Mouse (Mus musculus): ENCODE data around the gene Xpnpep3. TPM values are rescaled to one million over a fixed set of nuclear protein-coding genes. Genes with fewer than 3 reads are reported as not detected.
A peak's percentile ranks its signal among the peaks of the same experiment; 100 is the strongest.
"Not testable (repeated sequence)": the region's sequence is repeated elsewhere in the genome, so short reads cannot be mapped to it uniquely, and the experiment has no call there.

Gene Xpnpep3
- total RNA-seq, 2 experiments from 2014 or later = 13.3 TPM

DNA sequence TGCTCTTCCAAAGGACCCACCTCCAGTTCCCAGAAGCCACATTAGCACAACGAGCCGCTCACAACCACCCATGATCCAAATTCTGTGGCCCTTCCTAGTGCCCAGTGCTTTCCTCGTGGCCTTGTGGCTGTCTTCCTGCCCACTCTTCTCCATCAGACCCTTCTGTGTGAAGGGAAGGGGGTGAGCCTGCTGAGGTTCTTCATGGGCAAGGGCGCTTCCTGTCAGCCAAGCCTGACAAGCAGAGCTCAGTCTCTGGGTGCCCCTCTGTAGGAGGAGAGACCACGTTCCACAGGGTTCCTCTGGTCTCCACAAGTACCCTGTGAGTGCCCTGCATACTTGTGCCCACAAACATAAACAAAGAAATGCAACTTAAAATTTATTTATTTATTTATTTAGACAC is 72.3 kb downstream of the Xpnpep3 start:
- intact Hi-C loops (cut with DNase I) = no loop called here

DNA sequence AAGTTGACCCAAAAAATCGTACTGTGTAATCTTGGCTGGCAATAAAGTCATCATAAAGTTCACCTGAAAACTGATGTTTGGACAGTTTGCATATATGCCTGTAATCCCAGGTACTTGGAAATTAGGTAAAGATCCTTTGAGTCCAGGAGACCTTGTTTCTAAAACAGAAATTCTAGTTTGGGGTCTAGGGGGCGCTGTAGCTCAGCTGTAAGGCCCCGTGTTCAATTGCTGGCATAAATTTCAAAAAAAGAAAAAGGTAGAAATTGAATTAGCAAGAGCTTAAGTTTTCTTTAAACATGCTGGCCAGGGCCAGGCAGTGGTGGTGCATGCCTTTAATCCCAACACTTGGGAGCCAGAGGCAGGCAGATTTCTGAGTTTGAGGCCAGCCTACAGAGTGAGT is 75.7 kb downstream of the Xpnpep3 start:
- peak; percentile 22 to 32 for DNase-seq
- intact Hi-C loops (cut with DNase I) = no loop called here

More for the DNA sequence above, 72.3 kb downstream of the Xpnpep3 start:
- no peak for DNase-seq

DNA sequence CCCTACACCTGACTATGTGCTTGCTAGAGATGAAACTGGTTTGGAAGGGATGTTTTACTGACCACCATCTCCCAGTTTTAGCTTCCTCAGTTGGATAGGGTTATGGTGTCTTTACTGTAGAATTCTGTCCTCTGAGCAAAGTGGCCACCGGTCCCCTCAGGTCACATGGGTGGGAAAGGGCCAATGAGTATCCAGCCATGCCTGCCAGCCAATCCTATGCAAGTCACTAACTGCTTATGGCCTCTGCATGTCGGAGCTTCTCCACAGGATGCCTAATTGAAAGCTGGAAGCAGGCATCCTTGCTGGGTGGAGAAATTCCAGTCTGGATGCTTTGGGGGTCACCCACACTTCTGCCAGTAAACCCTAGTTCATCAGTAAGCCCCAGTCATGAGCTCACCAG is 76.7 kb downstream of the Xpnpep3 start:
- intact Hi-C loops (cut with DNase I) = no loop called here
- DNase-seq = no peak

DNA sequence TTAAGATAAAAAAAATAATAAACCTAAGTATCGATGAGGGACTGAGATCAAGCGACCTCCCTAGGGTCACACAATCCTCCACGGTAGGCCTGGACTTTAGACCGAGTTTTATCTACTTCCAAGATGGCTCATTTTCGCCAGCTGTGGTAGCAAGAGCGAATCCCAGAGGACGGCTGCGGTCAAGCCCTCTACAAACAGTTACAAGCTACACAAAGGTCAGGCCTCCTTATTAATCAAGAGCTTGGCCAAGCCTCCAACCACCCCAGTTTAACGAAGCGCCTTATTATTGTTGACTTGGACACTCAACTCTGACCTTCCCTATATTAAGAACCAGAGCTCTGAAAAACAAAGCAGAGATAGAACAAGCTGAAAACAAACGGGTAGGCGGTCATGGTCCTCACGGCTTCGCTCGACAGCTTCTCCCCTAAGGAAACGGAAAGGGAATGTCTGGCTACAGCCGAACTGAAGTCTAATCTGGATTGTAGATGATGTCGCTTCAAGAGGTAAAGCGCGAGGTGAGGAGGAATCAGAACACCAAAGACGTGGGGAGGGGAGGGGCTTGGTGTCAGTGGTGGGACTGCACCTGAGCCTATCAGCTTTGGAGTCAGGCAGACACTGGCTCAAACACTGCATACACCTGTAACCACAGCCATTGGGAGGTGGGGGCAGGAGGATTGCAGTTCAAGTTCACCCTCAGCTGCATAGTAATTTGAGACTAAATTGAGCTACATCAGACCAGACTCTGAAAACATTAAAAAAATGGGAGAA is 79.7 kb downstream of the Xpnpep3 start:
- intact Hi-C loops (cut with DNase I) = no loop called here
- no peak for DNase-seq

DNA sequence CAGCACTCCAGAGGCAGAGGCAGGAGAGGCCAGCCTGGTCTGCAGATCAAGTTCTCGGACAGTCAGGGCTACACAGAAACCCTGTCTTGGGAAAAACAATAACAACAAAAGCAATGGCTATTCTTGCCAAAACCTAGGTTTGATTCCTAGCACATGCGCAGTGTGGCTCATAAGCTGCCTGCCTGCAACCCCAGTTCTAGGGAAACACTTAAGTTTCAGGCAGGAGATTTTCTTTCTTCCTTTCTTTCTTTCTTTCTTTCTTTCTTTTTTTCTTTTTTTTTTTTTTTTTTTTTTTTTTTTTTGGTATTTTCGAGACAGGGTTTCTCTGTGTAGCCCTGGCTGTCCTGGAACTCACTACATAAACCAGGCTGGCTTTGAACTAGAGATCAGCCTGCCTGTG is 80.3 kb downstream of the Xpnpep3 start:
- DNase-seq; intact Hi-C loops (cut with DNase I): not testable (repeated sequence)

DNA sequence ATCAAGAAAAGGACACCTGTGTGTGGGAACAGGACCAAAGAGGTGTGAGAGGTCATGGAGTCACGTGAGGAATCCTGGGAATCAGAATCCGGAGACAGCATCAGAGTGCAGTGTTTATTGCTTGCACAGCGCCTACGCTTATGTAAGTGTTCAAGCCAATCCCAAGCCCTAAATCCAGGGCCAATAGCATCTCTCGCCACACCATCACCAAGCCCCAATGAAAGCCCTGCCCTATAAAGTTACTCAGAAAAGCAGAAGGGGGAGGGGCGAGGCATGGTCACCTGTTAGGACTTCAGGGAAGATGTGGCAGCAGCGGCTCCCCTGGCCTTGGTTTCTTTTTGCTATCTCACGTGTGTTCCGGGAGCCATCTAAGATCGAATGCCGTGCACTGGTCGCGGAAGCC is 81.0 kb downstream of the Xpnpep3 start:
- intact Hi-C loops (cut with DNase I) = no loop called here
- DNase-seq = peak in 1 of 2 experiments; percentile 22

DNA sequence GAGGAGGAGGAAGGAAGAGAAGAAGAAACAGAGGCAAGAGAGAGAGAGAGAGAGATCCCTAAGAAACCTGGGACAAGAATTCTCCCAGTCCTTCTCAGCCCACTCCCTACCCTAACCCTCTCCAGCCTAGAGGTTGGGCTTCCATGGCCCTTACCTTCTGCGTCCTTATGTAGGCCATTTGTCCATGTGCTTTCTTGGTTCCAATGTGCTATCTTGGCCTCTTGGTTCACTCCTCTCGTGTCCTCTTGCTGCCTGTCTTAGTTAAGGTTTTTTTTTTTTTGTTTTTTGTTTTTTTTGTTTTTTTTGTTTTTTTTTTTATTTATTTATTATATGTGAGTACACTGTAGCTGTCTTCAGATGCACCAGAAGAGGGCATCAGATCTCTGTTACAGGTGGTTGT is 83.0 kb downstream of the Xpnpep3 start:
- DNase-seq = no peak
- intact Hi-C loops (cut with DNase I) = no loop called here

DNA sequence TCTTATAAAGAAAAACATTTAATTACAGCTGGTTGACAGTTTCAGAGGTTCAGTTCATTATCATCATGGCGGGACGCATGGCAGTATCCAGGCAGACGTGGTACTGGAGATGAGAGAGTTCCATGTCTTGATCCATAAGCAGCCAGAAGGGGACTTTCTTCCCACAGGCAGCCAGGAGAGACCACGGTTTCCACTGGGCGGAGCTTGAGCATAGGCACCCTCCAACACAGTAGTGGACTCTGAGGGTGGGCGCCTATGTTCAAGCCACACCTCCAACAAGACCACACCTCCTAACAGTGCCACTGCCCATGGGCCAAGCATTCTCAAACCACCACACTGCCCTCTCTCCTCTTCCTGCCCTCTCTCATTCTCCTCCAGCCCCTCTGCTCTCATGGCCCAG is 83.8 kb downstream of the Xpnpep3 start:
- intact Hi-C loops (cut with DNase I) = no loop called here
- no peak for DNase-seq

DNA sequence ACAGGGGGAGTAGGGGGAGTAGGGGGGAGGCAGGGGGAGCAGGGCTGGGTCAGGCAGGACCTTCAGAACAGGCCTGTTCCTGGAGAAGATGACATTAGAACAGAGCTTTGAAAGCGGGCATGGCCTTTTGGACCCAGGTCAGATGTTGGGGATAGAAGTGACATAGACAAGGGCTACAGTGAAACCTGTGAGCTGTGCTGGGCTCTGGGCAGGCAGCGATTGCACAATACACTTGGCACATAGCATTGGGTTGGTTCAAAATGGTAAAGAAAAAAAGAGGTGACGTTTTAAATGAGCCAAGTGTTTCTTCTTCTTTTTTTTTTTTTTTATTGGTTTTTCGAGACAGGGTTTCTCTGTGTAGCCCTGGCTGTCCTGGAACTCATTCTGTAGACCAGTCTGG is 85.5 kb downstream of the Xpnpep3 start:
- DNase-seq = no peak
- intact Hi-C loops (cut with DNase I) = no loop called here

DNA sequence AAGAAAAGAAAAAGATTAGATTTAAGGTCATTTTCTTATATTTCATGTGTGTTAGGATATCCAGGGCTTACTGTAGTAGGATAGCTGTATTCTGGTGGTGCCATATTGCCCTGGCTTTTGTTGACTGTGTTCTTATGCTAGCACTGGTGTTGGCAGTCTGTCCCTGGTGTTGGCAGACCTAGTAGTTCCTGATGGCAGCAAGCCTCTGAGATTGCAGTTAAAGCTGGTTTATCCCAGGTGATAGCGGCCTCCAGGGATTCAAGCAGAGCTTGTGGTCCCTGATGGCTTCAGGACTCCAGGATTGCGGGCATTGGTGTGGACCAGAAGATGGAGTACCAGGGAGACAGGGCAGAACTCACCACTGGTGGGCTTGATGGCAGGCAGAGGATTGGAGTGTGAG is 103.5 kb downstream of the Xpnpep3 start:
- no peak for DNase-seq
- intact Hi-C loops (cut with DNase I) = no loop called here

DNA sequence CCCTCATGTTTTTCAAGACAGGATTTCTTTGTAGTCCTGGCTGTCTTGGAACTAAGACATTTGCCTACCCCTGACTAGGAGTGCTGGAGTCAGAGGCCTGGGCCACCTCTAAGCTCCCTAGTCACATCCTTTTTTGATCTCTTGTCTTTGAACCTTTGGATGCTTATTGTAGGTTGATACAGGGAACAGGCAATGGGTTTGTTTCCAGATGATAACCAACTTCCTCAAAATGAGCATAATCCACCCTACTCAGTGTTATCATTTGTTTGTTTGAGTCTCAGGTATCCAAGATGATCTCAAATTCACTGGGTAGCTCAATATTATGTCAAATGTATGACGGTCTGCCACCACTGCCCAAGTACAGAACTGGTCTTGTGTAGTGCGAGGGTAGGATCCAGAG is 104.1 kb downstream of the Xpnpep3 start:
- DNase-seq = no peak
- intact Hi-C loops (cut with DNase I) = no loop called here

Other genes starting within 250 kb of the Xpnpep3 start
- 10 to 100 TPM in 1 of 2 experiments, 1 to 10 TPM in 1; 8.0 to 11.1 TPM for gene Mrtfa, start 209.4 kb upstream of the Xpnpep3 start, total RNA-seq (2021)
- gene Mchr1, start 164.6 kb upstream of the Xpnpep3 start, total RNA-seq (2021) = not detected
- 10 to 100 TPM; 15.7 to 18.0 TPM for gene Slc25a17, start 39.3 kb upstream of the Xpnpep3 start, total RNA-seq (2021)
- gene St13, start 61 bp upstream of the Xpnpep3 start, total RNA-seq (2021) = 10 to 100 TPM; 98.6 to 99.5 TPM
- gene Dnajb7, start 8.2 kb downstream of the Xpnpep3 start, total RNA-seq (2021) = not detected
- gene Rbx1, start 66.2 kb downstream of the Xpnpep3 start, total RNA-seq (2021) = 100 to 1,000 TPM; 115 to 118 TPM
- 10 to 100 TPM; 45.4 to 55.0 TPM for gene Ep300, start 185.2 kb downstream of the Xpnpep3 start, total RNA-seq (2021)

Measured in heart, postnatal 36 days (tissue).